Mouse (Mus musculus) forebrain, embryonic 11.5 days (tissue): ENCODE measurements around the gene Ezh1. TPM values are rescaled to one million over a fixed set of nuclear protein-coding genes. Genes with fewer than 3 reads are reported as not detected.

Source experiments
- ATAC-seq: fragments of 200-750 bp; cut with Nextera tagmentation; replicated peaks from 2 replicates; pipeline ENCODE4 v1.8.0; 2017; ENCODE audit warnings: moderate TSS enrichment; ENCODE audit not compliant: low FRiP score
- DNase-seq: peaks from one replicate; pipeline ENCODE4 v3.0.0-alpha.2; 2017; ENCODE audit warnings: low spot score
- H3K27ac ChIP-seq: fragments of 300-500 bp; sonication (generic); 2 replicates; pipeline ENCODE4 v1.5.1; 2014; ENCODE audit warnings: low read depth, low read length
- H3K27me3 ChIP-seq: fragments of 300-500 bp; sonication (generic); 2 replicates; pipeline ENCODE4 v1.6.1; 2014; ENCODE audit warnings: mild to moderate bottlenecking, low read length, mixed read lengths; ENCODE audit not compliant: control insufficient read depth, insufficient read depth
- H3K36me3 ChIP-seq: fragments of 300-500 bp; sonication (generic); 2 replicates; pipeline ENCODE4 v1.6.1; 2014; ENCODE audit warnings: mild to moderate bottlenecking, low read length, moderate library complexity, mixed read lengths; ENCODE audit not compliant: control insufficient read depth, insufficient read depth
- H3K4me1 ChIP-seq: fragments of 300-500 bp; sonication (generic); replicated peaks from 2 replicates; pipeline ENCODE4 v1.6.1; 2014; ENCODE audit warnings: low read length, mixed read lengths; ENCODE audit not compliant: control insufficient read depth, insufficient read depth
- H3K4me2 ChIP-seq: fragments of 300-500 bp; sonication (generic); 2 replicates; pipeline ENCODE4 v1.6.1; 2014; ENCODE audit warnings: low read depth, mild to moderate bottlenecking, low read length, moderate library complexity, mixed read lengths; ENCODE audit not compliant: severe bottlenecking
- H3K4me3 ChIP-seq: fragments of 300-500 bp; sonication (generic); 2 replicates; pipeline ENCODE4 v1.5.1; 2014; ENCODE audit warnings: low read depth, low read length
- H3K9ac ChIP-seq: fragments of 300-500 bp; sonication (generic); 2 replicates; pipeline ENCODE4 v1.6.1; 2014; ENCODE audit warnings: low read length
- H3K9me3 ChIP-seq: fragments of 300-500 bp; sonication (generic); 2 replicates; pipeline ENCODE4 v1.6.1; 2016; ENCODE audit warnings: low read length, mixed read lengths; ENCODE audit not compliant: control insufficient read depth
- whole genome bisulfite sequencing: fragments of 180-500 bp; shearing (Covaris S2); extraction: QIAGEN DNeasy Blood & Tissue Kit; methylation state at CpG from one replicate; pipeline ENCODE4 v1.1.7; 2014; 5-methylcytosine and 5-hydroxymethylcytosine counted together
- polyA plus RNA-seq: library from polyadenylated mRNA; unstranded; fragments of >200 nt; fragmentation: Nextera tagmentation; extraction: Ambion mirVana; gene quantifications from 2 replicates; pipeline ENCODE4 v1.2.1, GENCODE M21; 2014

Gene Ezh1
- polyA plus RNA-seq, 1 experiment from 2014 or later: 12.8 TPM

- Histone ChIP-seq H3K36me3 (no peaks in the 10 kb centered on the region), H3K4me2 (no peak overlapping the region; the same call in 1 of the 2 replicates), H3K4me1 (peaks cover 23% of the 10 kb centered on the region), H3K27ac (no peak overlapping the region), H3K27me3 (peaks cover 64% of the 10 kb centered on the region), H3K4me3 (no peak overlapping the region), H3K9me3 (no peaks in the 10 kb centered on the region), H3K9ac (no peak overlapping the region)
- 26% methylated on average over 22 of the region's 22 CpGs for WGBS
- ATAC-seq: no peak
- DNase-seq: peak; percentile 74
Observed at GRCm38 (mm10) chr11:101176933-101177773, 49.1 kb downstream of the Ezh1 start.

- H3K27me3 ChIP-seq: peaks cover 64% of the 10 kb centered on the region
- no peak overlapping the region; the same call in 1 of the 2 replicates for H3K9ac ChIP-seq
- H3K4me2 ChIP-seq: peak overlapping the region; percentile 45
- H3K4me1 ChIP-seq: peaks cover 26% of the 10 kb centered on the region
- H3K27ac ChIP-seq: no peak overlapping the region
- no peaks in the 10 kb centered on the region for H3K36me3 ChIP-seq
- peak; percentile 71 for DNase-seq
- no peak for ATAC-seq
- H3K4me3 ChIP-seq: peak overlapping the region; percentile 21
- under 1% methylated on average over 25 of the region's 25 CpGs for WGBS
- H3K9me3 ChIP-seq: no peaks in the 10 kb centered on the region
Observed at GRCm38 (mm10) chr11:101176117-101176691, 50.1 kb downstream of the Ezh1 start.

GRCm38 (mm10) chr11:101175636-101176116 lies 50.6 kb downstream of the Ezh1 start:
- DNase-seq (no peak), ATAC-seq (no peak)
- Histone ChIP-seq H3K4me1 (peaks cover 26% of the 10 kb centered on the region), H3K27me3 (peaks cover 64% of the 10 kb centered on the region), H3K4me2 (peak overlapping the region; percentile 45), H3K9ac (no peak overlapping the region), H3K4me3 (peak overlapping the region; percentile 21), H3K9me3 (no peaks in the 10 kb centered on the region), H3K27ac (no peak overlapping the region), H3K36me3 (no peaks in the 10 kb centered on the region)
- 12% methylated on average over 11 of the region's 11 CpGs for WGBS

GRCm38 (mm10) chr11:101174851-101175628 lies 51.2 kb downstream of the Ezh1 start, which contains the start of gene Ccr10:
TSS of gene Ccr10 (minus strand) at chr11:101175443.
- no peak for DNase-seq
- Histone ChIP-seq H3K36me3 (no peaks in the 10 kb centered on the region), H3K4me3 (peak within 1 kb of the TSS; percentile 23), H3K27me3 (peaks cover 65% of the 10 kb centered on the region), H3K9me3 (no peaks in the 10 kb centered on the region), H3K4me1 (peaks cover 28% of the 10 kb centered on the region), H3K9ac (peak within 1 kb of the TSS; percentile 49; the same call in 1 of the 2 replicates), H3K27ac (no peak within 1 kb of the TSS), H3K4me2 (peak within 1 kb of the TSS; percentile 64)
- 25% methylated on average over 14 of the region's 14 CpGs for WGBS
- ATAC-seq: no peak

GRCm38 (mm10) chr11:101174389-101174745 lies 51.9 kb downstream of the Ezh1 start:
- H3K9ac ChIP-seq: peak overlapping the region; percentile 49; the same call in 1 of the 2 replicates
- peak overlapping the region; percentile 23 for H3K4me3 ChIP-seq
- no peak for ATAC-seq
- DNase-seq: no peak
- no peaks in the 10 kb centered on the region for H3K9me3 ChIP-seq
- no peak overlapping the region for H3K27ac ChIP-seq
- peaks cover 68% of the 10 kb centered on the region for H3K27me3 ChIP-seq
- WGBS: 33% methylated on average over 9 of the region's 9 CpGs
- peaks cover 32% of the 10 kb centered on the region for H3K4me1 ChIP-seq
- peak overlapping the region; percentile 64 for H3K4me2 ChIP-seq
- no peaks in the 10 kb centered on the region for H3K36me3 ChIP-seq

- no peaks in the 10 kb centered on the region for H3K36me3 ChIP-seq
- H3K27ac ChIP-seq: no peak overlapping the region
- DNase-seq: peak; percentile 91
- peak overlapping the region; percentile 49 for H3K9ac ChIP-seq
- under 1% methylated on average over 61 of the region's 61 CpGs for WGBS
- peak overlapping the region; percentile 64 for H3K4me2 ChIP-seq
- H3K4me1 ChIP-seq: peaks cover 32% of the 10 kb centered on the region
- ATAC-seq: peak; percentile 50
- peaks cover 71% of the 10 kb centered on the region for H3K27me3 ChIP-seq
- H3K9me3 ChIP-seq: no peaks in the 10 kb centered on the region
- H3K4me3 ChIP-seq: peak overlapping the region; percentile 23
Observed at GRCm38 (mm10) chr11:101173631-101174388, 52.5 kb downstream of the Ezh1 start.

GRCm38 (mm10) chr11:101173112-101173511 lies 53.2 kb downstream of the Ezh1 start:
- Histone ChIP-seq H3K4me1 (peaks cover 30% of the 10 kb centered on the region), H3K36me3 (no peaks in the 10 kb centered on the region), H3K9ac (no peak overlapping the region), H3K27me3 (peaks cover 71% of the 10 kb centered on the region), H3K4me3 (no peak overlapping the region; the same call in 1 of the 2 replicates), H3K9me3 (no peaks in the 10 kb centered on the region), H3K27ac (no peak overlapping the region), H3K4me2 (peak overlapping the region; percentile 64; the same call in 1 of the 2 replicates)
- ATAC-seq (no peak), DNase-seq (no peak)
- WGBS: 7% methylated on average over 11 of the region's 11 CpGs

- Histone ChIP-seq H3K4me3 (peak overlapping the region; percentile 65), H3K4me1 (peaks cover 30% of the 10 kb centered on the region), H3K4me2 (peak overlapping the region; percentile 82), H3K9me3 (no peaks in the 10 kb centered on the region), H3K36me3 (no peaks in the 10 kb centered on the region), H3K27ac (no peak overlapping the region), H3K27me3 (peaks cover 71% of the 10 kb centered on the region), H3K9ac (peak overlapping the region; percentile 56)
- DNase-seq (no peak), ATAC-seq (no peak)
- 12% methylated on average over 5 of the region's 5 CpGs for WGBS
Observed at GRCm38 (mm10) chr11:101172434-101172815, 53.8 kb downstream of the Ezh1 start.
